Mouse (Mus musculus): ENCODE results near the gene Cfap43.

The Cfap43 gene

DNA sequence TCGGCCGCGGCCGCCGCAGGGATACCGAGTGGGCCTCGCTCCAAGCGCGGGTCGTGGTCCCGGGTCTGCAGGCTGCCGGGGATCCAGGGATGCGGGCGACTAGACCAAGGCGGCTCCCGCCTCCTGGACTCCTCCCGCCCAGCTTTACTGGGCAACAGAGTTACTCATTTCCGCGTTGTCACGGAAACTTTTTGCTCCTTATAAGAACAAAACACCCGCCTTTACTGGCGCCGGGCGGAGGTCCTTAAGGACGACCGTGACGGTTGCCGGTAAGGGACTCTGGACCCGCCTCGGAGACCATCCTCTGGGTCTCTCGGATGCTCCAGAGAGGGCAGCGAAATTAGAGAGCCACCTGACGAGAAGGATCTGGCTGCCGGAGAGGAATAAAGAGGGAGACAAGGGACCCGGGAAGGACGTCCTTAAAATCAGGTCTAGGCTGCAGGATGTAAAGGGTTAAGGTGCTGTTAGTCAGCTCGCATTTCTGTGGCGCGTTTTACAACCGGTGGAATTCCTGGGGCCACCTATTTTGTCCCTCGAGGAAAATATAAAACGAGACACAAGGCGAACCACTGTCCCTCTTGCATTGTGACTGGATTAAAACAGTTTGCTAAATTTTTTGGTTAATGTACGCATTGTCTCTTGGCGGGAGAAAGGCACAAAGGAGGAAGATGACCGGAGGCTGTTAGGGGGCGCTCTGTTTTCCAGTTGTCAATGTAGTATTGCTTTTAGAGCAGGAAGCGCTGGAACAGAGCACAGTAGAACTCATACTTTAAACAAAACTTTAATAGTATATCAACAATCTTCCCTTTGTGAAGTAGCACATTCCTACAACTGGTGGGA is at the start of gene Cfap43, which contains the start of gene Itprip:
Gene Cfap43, minus strand, starts transcription at position 162 of the 840 bp plus-strand sequence.
Gene Itprip, minus strand, starts transcription at position 174 of the 840 bp plus-strand sequence.
- DNase-seq: peak; percentile 82

DNA sequence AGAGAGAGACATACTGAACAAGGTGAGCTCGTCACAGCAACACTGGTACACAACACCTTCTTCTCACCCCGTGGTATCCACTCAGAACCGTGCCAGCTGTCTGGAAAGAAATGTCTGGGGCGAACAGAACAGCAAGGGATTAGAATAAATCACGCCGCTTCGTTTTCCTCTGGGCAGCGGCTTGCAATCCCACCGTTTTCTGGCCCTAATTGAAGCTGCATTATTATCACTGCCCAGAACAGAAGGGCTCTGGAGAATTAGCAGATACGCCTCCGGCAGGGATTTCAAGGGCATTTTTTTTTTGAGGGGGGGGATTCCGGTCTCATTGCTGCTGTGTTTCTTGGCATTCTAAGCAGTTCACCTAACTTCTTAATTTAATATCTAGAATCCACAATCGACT is 39.1 kb upstream of the Cfap43 start:
- DNase-seq: no peak

- no peak for DNase-seq
Measured at GRCm38 (mm10) chr19:47953169-47953568, 34.1 kb upstream of the Cfap43 start.

GRCm38 (mm10) chr19:47950946-47951345 is 31.9 kb upstream of the Cfap43 start:
- no peak for DNase-seq

GRCm38 (mm10) chr19:47946821-47947465 is 27.9 kb upstream of the Cfap43 start:
- DNase-seq: no peak

GRCm38 (mm10) chr19:47939361-47939760 is 20.3 kb upstream of the Cfap43 start:
- no peak for DNase-seq

GRCm38 (mm10) chr19:47937443-47938406 is 18.6 kb upstream of the Cfap43 start, which contains the start of gene Cfap58:
Gene Cfap58 (plus strand): TSS chr19:47937675.
- DNase-seq: no peak

DNA sequence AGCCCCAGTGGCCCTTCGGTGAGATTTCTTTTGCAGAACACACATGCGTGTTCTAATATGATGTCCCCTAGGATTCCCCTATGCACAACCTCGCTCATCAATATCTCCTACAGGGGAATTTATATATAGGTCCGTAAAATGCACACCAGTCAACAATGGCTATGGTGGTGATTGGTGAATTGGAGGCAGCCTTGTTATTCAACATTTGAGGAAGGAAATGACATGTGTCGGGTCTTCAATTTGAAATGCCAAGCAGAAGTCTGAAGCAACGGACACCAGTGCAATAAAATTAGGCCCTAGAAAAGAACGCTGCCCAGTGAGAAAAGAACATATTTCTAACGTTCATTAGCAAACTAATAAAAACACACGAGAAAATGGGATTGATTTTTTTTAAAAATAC is 17.9 kb upstream of the Cfap43 start:
- no peak for DNase-seq

DNA sequence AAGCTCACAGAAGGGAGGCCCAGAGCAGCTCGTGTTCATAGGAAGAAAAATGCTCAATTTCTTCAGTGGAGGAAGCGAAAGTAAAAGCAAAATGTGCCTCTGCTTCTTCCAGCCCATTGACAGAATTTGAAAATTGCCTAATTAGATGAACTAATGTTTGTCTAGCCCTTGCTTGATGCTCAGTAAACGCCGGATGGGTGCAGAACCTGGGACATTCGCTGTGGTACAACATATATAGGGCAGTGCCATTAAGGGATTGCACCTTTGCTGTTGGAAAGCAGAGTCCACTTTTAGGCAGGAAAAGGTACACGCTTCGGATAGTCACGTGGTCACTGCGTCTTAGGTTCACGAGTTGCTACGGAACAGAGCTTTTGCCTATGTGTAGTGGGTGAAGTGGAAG is 17.4 kb upstream of the Cfap43 start:
- DNase-seq: no peak

DNA sequence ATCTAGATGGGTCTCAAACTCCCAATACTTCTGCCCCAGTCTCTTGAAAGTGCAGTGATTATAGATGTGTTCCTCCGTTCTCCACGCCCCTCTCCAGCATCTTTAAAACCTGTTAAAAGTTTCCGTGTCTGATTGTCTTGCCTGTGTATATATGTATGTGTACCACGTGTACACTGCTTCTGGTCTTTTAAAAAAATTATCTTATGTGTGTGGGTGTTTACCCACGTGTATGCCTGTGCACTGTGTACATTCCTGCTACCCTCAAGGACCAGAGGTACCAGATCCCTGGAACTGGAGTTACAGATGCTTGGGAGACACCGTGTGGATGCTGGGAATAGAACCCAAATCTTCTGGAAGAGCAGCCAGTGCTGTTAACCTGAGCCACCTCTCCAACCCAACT is 16.4 kb upstream of the Cfap43 start:
- DNase-seq: no peak

GRCm38 (mm10) chr19:47934636-47935238 is 15.7 kb upstream of the Cfap43 start:
- no peak for DNase-seq

DNA sequence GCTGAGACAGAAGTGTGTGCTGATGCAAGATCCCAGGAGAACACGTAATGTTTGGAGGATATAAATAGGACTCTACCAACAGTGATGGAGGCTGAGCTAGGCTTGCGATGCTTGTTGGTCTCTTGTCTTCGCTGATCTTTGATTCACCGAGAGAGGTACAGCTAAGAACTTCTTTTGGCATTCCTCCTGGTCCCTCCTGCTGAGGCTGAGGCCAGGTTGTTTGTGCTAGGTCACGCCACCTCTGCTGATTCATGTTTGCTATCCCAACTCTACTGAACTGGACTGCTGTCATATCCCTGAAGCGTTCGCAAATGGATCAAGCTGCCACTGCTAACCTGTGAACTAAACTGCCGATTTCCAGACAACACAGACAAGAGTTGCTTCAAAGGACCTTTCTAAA is 15.1 kb upstream of the Cfap43 start:
- no peak for DNase-seq

GRCm38 (mm10) chr19:47931982-47932638 is 13.0 kb upstream of the Cfap43 start:
- peak; percentile 60 for DNase-seq

DNA sequence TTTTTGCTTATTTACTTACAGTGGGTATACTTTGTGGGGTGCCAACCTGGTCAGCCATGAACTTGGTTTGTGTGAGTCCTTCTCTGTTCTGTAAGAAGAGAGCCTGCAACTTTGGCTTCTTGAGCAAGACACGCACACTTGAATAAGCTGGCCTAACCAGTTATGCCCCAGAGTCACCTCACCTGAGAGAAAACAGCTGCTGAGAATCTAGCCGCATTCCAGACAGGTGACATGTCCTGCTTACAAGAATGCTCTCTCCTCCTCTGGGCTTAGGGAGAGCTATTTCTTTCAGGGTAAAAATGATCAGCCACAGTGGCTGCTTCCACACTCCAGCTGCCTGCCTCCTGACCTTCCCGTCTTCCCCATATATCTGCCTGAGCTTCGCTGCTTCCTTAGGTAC is 10.0 kb upstream of the Cfap43 start:
- no peak for DNase-seq

GRCm38 (mm10) chr19:47927032-47927431 is 7.9 kb upstream of the Cfap43 start:
- no peak for DNase-seq

- peak; percentile 71 for DNase-seq
Measured at GRCm38 (mm10) chr19:47925819-47926218, 6.7 kb upstream of the Cfap43 start.

- DNase-seq: peak; percentile 56
Measured at GRCm38 (mm10) chr19:47919966-47920375, 884 bp upstream of the Cfap43 start.

DNA sequence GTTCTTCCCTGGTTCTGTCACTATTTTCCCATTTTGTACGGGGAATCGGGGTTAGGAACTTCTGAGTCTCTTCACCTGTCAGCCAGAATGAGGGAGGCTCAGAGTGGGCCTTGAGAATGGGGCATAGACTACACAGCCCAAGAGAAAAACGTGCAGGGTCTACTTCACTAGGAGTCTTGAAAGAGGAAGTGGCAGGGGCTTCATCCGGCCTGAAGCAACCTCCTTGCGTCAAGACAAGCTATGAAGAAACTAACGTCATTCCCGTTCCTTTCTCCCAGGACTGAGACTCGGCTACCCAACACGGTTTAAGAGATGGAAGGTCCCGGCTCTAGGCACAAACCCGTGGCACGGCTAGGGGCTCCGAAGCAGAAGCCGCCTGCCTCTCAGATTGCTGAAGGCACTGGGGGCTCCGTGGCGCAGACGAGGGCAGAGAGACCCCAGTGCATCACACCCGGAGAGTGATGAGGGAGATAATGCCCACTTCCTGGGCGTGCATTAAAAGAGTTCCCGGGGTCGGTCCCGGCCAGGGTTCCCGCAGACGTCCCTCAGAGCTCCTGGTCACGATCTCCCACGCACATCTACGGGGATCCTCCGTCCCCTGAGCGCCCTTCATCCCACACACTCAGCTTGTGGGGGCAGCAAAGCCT is 509 bp downstream of the Cfap43 start:
- no peak for DNase-seq

DNA sequence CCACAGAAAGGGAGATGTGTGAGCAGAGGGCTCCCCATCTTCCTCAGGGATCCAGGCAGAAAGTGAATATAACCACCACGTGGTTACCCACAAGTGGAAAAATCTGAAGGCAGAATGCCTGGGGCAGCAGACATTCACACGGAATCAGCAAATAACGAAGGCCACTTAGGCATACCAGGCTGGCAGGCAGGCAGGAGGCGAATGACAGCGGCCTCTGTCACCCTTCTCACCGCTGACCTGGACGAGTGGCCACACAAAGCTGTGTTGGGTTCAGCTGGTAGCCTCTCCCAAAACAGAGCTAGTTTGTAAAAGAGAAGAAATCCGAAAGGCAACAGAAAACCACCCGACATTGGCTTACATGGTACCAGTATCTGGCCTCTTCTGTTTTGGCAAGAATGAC is 1.1 kb downstream of the Cfap43 start:
- no peak for DNase-seq

GRCm38 (mm10) chr19:47917396-47917795 is 1.7 kb downstream of the Cfap43 start:
- no peak for DNase-seq

DNA sequence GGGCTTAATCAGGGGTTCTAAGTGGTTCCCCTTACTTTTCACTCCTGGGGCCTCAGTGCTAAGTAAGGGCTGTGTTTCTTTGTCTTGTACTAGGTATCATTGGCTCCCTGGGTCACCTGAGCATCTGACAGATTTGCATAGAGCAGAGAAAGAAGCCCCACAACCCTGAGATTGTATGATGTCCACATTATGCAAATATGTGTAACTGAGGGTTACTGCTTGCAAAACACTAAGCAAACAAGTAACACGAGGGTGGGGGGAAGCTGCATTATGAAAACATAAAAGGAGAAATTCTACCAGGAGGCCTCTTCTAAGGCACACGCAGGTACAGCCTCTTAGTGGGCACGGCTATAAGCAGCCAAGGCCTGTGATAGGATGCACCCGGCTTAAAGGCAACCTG is 3.8 kb downstream of the Cfap43 start:
- DNase-seq: no peak

Data from kidney, adult 9 months (tissue).